Mouse (Mus musculus) right cerebral cortex, adult 2 months (tissue): ENCODE measurements around the gene Nus1.
A peak's percentile ranks its signal among the peaks of the same experiment; 100 is the strongest.

Experiments
- DNase-seq, 2 experiments: peaks; one replicate each; pipeline ENCODE4 v3.0.0; 2021 to 2022; ENCODE audit warnings: low spot score in 2 of 2

Nus1 gene

GRCm38 (mm10) chr10:52417998-52418860 lies 882 bp downstream of the Nus1 start:
- DNase-seq, result peak in 1 of 2 experiments; percentile 12

GRCm38 (mm10) chr10:52418931-52419330 lies 1.6 kb downstream of the Nus1 start:
- DNase-seq, result no peak

- DNase-seq, result no peak
These were observed 2.1 kb downstream of the Nus1 start for GRCm38 (mm10) chr10:52419402-52419801.

DNA sequence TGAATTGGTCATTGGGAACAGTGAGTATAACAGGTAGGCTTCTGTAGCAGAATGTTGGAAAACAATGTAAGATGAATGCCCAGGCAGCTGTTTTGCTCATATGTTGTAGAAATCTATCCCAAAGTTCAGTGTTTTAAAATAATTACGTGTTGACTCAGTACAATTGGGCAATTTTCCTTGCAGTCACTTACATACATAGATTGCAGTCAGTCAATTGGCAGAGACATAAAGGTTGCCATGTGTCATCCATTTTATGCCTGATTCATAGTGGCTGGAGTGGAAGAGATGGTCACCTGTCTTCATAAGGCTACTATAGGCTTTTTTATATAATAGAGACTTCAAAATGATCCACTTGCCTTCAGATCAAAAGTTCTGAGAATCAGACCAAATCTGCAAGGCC lies 3.2 kb downstream of the Nus1 start:
- no peak for DNase-seq

DNA sequence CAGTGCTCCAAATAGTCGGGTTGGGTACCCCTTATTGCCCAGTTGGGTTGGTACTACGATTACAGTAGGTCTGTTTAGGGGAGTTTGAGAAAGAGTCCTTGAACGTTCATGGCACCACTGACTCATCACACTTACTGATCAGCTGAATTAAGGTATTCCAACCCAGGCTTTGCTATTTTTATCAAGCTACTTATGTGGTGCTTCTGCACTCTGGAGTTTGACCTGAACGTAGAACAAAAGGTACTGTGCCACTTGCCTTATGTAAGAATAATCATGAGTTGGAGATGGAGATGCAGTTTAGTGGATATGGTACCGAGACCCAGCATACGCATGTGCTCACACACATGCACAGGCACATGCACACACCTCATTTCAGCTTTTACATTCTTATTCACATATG lies 4.4 kb downstream of the Nus1 start:
- DNase-seq, result no peak

- DNase-seq, result peak in 1 of 2 experiments; percentile 19
These were observed 5.8 kb downstream of the Nus1 start for GRCm38 (mm10) chr10:52423097-52423496.

- DNase-seq, result no peak
These were observed 9.1 kb downstream of the Nus1 start for GRCm38 (mm10) chr10:52426314-52426980.

GRCm38 (mm10) chr10:52427634-52428415 lies 10.5 kb downstream of the Nus1 start:
- no peak for DNase-seq

DNA sequence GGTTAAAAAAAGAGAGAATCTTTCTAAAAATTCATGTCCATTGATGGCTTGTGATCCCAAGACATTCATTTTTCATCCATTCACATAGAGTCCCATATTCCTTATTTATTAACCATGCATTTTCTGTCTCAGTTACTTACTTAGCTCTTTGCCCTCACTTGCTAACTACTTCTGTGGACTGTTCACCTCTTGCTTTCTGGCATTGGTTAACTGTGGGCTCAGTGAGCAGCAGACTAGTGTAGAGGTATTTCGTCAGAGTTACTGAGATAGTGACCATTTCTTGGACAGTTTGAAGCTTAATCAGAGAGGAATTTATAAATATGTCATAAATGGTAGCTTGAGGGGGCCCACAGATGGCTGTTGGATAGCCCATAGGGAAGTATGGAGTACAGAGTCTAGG lies 13.6 kb downstream of the Nus1 start:
- no peak for DNase-seq

GRCm38 (mm10) chr10:52434836-52435235 lies 17.5 kb downstream of the Nus1 start:
- no peak for DNase-seq

GRCm38 (mm10) chr10:52460614-52461013 lies 43.3 kb downstream of the Nus1 start:
- no peak for DNase-seq

DNA sequence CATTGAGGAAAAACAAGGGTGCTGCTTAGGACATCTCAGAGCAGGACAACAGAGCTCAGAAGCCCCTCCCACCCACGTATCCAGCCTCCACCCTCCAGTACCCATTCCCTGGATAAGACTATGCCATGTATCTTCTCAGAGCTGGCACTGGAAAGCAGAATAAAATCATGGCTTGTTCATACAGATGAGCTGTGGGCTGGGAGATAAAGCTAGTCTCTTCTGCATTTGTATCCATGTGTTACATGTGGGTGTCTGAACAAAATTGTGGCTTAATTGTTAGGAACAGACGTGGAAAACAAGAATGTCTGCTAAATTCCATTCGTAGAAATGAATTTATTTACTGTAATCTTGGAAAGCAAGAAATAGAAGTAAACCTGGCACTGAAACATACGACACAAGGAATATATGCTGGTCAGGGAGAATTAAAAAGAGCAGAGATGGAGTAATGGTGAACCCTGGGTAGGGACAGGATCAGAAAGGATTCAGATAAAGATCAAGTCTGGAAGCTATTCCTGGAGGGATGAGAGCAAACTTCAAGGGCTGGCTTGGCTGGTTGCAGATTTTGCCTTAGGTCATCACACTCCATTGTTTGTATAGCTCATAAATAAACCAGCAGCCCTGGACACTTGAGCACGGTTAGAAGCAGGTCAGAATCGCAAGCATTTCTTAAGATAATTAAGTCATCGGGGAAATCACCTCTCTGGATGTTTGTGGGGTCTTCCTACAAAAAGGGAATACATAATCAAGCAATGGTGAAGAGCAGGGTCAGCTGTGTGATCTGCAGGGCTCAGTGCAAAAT lies 46.8 kb downstream of the Nus1 start:
- DNase-seq, result no peak

DNA sequence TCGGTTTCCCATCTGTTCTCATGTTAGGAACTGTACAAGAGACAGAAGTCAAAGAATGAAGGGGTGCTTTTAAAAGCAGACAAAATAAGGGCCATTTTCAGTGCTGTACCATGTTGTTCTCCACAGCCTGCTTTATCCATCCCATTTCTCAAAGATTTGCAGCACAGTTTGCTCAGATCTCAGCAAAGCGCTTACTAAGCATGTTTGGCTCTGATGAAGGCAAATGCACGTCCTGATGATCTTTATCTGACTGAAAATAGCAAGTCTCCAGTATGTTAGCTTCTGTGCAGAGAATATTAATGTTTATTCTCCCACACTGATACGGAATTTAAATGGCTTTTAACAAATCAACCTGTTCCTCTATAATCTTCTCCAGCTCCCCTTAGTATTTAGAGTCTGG lies 54.2 kb downstream of the Nus1 start:
- no peak for DNase-seq
